Mouse (Mus musculus) brain, embryonic 14.5 days (tissue): ENCODE data around the gene Dmgdh.

Source experiments
- CTCF ChIP-seq: fragments of 200-500 bp; IDR thresholded peaks from 2 replicates; pipeline ENCODE4 v1.5.1; 2012; ENCODE audit warnings: inconsistent platforms, mild to moderate bottlenecking, moderate library complexity, borderline replicate concordance; ENCODE audit not compliant: insufficient read depth, insufficient read length; ENCODE audit errors: extremely low read depth
- POLR2A ChIP-seq: fragments of 200-500 bp; IDR thresholded peaks from 2 replicates; pipeline ENCODE4 v1.6.1; 2012; ENCODE audit warnings: mild to moderate bottlenecking, inconsistent platforms, borderline replicate concordance; ENCODE audit not compliant: poor library complexity, insufficient read depth, insufficient read length, severe bottlenecking; ENCODE audit errors: extremely low read depth

GRCm38 (mm10) chr13:93721916-93722315 lies 47.7 kb downstream of the Dmgdh start:
- TF ChIP-seq POLR2A (no peak), CTCF (no peak)
